Mouse (Mus musculus) 416B (cell line): ENCODE results near the gene Asb10.

Experiments
- DNase-seq: peaks from one replicate; pipeline ENCODE4 v3.0.0; 2011; ENCODE audit warnings: low read depth

The Asb10 gene

DNA sequence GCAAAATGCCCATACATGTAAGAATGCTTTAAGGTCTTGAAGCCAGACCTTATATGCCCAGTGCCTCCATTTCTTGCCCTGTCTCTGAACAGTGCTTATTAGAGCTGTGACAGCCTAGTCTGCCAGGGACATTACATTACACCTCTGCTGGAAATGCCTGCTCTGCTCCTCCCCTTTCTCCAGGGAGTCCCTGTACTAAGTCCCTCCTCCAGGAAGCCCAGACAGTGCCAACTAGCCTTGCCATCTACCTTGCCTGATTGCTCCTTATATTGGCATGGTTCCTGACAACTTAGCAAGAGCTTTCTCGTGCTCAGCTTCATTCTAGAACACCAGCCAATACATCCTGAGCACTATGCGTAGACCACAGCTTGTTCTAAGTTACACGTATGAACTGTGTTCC, 5.0 kb downstream of the Asb10 start:
- no peak for DNase-seq

DNA sequence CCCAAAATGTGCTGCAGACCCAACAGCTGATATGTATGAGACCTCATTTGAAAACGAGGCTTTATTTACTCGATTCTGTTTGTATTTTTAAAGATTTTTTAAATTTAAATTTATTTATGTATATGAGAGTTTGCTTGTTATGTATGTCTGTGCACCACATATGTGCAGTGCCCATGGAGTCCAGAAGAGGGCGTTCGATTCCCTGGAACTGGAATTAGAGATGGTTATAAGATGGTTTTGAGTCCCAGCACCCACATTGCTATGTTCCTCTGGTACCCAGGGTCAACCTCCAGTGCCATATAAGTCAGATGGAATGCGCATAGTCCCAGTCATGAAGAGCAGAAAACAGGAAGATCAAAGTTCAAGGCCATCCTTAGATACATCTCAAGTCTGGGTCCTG, 6.5 kb downstream of the Asb10 start:
- DNase-seq: peak; percentile 34

DNA sequence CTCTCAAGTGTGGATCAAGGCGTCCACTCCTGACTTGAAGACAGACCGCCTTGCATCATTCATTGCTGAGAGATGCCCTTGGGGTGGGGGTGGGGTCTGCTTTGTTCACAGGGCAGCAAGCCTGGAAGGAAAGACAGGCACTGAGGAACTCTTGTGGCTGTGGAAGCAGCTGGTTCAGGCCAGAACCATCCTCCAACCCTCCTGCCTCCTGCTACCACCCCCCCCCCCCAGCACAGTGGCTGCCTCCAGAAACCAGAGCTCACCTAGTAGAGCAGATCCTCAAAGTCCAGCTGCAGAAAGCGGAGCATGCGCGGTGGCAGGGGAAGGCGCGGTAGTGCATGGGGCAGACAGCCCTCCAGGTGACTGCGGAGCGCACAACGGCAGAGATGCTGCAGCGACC, 7.4 kb downstream of the Asb10 start:
- no peak for DNase-seq

DNA sequence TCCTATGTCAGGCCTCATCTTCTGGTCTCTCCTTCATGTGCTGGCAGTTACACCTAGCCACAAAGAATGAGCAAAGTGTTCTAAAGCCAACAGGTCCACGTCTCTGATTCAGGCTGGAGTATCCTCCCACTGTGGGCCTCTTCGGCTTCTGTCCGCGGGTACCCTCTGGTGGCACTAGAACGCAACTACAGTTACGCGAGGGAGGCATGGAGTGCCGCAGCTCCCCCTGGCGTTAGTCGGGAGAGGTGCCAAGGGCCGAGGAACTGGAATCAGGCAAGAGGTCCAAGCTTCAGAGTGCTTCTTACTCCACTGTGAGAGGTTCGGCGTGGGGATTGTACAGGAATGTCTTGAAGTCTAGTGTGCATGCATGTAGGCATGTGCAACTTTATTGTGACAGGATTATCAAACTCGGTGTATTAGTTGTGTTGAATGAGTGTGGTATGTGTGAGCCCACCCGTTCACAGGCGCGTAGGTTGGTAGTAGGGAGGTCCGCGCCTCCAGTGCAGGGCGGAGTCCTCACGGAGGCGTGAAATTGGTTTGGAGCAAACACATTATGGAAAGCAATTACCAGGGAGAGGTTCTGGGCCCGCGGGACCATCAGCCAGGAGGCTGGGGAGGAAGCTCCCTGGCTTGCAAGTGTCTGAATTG, 10.6 kb downstream of the Asb10 start:
- peak; percentile 82 for DNase-seq

DNA sequence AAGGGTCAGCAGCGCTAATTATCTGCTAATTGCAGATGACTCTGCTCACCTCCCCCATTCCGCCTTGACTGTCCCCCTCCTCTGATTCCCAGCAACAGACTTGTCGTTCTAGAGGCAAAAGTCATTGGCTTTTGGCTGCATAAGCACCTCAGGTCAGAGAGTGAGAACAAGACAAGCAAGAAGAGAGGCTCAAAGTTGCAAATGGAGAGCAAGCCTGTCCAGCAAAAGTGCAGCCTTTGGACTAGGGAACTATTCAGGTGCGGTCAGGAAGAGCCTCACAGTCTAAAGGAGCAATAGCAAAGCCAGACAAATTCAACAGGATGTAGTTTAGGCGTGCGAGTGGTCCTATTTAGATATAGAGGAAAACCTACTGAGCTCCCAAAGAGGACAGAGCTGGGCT, 13.0 kb downstream of the Asb10 start:
- DNase-seq: no peak

DNA sequence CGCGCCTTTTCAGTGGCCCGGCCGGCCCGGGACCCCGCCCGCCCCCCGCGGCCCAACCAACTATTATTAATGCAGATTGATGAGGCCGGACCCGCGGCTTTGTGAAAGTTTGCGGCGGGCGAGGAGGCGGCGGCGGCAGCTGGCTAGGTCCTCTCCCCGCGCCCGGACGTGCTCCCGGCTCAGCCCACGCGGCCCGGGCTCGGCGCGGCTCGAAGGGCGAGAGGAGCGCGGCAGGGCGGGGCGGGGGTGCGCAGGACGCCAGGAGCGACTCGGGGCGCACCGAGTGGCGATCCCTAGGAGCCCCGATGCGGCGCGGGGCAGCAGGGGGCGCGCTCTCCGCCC, 13.9 kb downstream of the Asb10 start, which contains the start of gene Gbx1:
Gene Gbx1 (minus strand): TSS at position 314 of the 342 bp plus-strand sequence.
- no peak for DNase-seq

DNA sequence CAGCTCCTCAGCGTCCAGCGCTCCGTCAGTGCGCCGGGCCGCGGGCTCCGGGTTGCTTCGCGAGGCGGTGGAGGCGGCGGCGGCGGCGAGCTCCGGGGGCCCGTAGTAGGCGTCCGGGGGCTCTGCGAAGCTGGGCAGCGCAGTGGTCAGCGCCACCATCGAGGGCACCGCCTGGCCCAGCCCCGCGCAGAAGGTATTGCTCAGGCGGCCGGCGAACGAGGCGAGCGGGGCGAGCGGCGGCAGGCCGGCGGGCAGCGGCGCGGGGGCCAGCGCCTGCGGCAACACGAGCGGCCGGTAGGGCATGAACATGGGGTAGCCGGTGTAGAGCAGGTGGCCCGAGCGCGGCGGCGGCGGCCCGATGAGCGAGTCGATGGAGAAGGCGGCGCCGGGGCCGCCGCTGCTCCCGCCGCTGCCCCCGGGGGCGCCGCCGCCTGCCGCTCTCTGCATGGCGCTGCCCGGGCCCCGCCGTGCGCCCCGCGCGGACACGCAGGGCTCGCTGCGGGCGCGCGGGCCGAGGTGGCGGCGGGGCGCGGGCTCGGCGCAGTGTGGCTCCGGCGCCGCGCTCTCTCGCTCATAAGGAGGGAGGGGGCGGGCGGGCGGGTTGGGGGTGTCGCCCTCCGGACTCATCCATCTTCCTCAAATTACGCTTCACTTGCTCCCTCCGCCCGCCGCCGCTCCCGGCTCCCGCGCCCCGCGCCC, 14.4 kb downstream of the Asb10 start:
- no peak for DNase-seq

DNA sequence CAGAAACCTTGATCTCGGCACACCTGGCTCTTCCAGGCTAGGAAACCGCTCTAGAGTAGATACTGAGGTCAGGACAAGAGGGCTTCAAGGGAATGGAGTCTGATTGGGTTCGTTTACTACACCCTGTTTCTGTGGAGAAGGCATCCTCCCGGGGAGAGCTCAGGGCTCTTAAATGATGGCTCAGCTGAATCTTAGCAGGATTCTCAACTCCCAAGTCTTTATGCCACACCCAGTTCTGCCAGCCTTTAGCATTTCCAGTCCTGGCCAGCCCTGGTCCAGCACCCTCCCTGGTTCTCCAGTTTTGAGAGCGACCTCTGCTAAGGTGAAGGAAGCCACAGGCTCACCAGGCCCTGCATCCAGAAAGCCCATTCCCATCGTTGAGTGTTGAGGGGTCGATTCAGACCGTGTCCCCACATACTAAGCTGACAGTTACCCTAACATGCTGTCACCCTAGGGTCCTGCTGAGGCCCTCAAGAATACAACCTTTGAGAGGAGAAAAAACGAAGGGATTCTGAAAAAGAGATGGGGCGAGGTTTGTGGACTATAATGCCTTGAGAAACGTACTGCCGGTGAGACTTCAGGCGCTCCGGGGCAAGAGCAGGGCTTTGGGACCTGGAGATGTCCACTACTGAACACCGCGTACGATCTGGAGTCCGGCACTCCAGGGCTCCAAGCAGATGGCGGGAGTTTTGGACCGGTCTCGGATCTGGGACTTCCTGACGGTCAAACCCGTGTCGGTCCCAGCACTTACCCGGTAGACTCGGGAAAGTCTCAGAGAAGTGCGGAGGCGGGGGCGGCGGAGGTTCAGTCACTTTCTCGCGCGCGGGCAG, 15.2 kb downstream of the Asb10 start:
- no peak for DNase-seq

DNA sequence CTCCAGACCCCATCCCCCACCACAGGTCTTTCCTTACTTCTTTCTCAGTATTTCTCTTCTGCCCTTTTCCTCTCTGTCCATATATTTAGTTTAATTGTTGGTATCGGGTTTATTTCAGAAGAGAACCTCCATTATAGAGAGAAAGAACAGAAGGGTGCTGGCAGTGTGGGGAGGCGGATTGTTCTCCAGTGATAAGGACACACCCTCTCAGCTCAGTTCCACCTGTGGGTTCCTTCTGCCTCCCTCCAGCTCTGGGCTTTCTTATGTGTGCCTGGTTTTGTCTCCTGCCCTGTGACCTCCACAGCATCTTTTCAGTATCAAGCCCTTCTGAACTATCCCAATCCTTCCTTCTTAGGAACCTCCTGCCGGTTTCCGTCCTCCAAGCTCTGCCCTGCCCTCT, 16.3 kb downstream of the Asb10 start:
- no peak for DNase-seq

DNA sequence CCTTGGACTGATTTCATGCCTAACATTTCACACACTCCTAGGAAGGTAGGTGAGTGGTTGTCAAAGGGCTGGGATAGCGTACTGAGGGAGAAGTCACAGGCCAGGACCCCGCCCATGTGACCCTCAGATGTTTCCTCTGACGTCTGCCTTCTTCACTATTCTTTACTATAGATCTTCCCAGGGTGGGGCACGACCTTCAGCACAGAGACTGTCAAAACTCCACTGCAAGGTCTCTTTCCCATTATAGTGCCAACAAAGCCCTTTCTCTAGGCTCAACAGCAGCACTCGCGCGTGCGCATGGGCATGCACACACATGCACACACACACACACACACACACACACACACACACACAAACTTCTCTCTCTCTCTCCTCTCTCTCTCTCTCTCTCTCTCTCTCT, 17.0 kb downstream of the Asb10 start:
- DNase-seq: no peak

DNA sequence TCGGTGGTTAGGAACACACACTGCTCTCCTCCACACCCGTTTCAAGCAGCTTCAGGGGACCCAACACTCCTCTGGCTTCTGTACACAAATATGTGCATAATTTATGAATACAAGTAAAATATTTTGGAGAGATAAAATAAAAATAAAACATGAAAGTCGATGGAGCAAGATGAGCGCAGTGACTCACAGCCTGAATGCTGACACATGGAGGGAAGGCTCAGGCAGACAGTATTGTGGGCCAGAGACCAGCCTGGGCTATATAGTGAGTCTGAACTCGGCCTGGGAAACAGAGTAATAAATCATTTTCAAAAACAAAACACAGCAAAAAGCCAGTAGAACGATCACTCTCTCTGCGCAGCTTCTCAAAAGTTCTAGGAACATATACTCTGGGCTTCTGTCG, 19.4 kb downstream of the Asb10 start:
- no peak for DNase-seq

DNA sequence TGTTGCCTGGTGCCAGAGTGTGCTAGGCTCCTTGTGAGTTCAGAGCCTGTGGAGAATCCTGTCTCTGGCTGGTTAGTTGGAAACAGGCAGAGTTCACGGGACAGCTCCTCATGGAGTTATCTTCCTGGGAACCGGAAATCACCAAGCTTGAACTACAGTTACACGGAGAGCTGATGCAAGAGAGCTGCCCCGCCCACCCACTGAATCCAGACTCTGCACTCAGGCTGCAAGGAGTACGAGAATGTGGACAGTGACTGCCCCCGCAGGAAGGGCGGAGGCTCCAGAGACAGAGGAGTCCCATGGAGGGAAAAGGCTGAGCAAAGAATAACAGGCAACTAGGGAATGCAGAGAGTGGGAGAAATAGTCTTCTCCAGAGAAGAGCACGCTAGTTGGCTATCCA, 28.5 kb downstream of the Asb10 start:
- peak; percentile 20 for DNase-seq

DNA sequence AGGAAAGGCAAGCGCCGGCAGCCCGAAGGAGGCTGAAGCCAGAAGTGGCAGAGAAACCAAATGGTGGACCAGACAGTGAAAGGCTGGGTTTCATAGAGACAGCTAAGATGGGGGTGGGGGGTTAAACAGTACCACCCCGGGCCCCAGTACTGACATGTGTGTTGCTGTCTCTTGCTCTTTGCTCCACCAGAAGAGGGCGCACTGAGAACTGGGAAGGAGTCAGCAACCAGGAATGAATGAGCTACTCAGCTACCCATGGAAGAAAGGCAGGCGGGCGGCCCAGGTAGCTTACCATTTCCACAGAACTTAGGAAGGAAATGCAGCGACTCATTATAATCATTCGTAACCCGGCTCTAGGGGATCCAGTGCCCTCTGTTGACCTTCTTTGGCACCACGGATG, 30.1 kb downstream of the Asb10 start:
- peak; percentile 56 for DNase-seq

DNA sequence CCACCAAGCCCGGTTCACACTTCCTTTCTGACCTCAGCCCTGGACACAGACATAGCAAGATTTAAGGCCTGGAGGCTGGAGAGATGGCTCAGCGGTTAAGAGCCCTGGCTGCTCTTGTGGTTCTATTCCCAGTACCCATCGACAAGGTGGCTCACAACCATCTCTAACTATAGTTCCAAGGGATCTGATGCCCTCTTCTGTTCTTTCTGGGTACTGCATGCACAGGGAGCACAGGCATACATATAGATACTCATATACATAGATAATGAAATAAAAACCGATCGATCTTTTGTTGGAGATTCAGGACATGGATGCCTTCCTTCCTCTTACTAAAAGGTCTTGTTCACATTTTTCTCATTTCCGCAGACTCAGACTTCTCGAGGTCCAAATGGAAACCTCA, 32.4 kb downstream of the Asb10 start:
- DNase-seq: no peak

DNA sequence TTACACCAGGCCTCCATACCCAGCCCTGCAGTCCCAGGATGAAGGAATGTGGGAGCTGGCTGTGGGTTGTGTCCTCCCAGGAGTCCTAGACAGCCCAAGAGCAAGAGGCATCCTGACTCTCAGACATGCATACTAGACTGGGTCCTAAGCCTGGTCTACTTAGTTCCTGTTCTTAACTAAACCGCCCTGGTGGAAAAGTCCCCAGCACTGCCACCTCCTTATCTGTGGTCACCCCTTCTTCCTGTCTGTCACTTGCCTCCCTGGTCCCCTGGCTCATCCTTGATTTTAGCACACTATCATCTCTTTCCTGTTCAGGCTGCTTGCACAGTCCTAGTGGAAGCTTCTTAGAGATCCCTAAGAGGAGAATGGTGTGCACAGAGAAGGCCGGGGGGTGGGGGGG, 35.3 kb downstream of the Asb10 start:
- peak; percentile 62 for DNase-seq

DNA sequence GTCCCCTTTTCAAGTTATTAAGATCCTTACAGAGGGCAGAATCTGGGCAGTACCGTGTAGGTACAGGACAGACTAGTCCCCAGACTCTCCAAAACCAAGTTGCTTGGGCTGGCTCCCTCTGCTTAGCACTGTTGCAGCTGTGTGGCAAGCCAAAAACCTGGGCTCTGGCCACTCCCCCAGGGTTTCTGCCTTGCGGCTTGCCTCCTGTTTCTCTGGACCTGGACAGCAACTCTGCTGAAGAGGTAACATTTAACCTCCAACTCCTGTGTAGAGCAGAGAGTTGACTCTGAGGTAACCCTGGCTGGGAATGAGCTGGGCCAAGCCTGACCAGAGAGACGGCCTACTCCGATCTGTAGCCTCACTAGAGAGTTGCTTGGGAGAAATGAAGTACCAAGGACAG, 38.0 kb downstream of the Asb10 start:
- no peak for DNase-seq

DNA sequence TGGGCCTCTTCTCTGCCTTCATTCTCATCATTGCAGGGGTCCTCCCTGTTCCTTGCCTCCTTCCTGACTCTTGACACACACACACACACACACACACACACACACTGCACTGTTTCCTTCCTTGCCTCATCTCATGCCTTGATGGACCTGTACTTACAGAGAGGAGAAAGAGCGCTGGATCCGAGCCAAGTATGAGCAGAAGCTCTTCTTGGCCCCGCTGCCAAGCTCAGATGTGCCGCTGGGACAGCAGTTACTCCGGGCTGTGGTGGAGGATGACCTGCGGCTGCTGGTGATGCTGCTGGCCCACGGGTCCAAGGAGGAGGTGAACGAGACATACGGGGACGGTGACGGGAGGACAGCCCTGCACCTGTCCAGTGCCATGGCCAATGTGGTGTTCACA, 39.9 kb downstream of the Asb10 start:
- no peak for DNase-seq

DNA sequence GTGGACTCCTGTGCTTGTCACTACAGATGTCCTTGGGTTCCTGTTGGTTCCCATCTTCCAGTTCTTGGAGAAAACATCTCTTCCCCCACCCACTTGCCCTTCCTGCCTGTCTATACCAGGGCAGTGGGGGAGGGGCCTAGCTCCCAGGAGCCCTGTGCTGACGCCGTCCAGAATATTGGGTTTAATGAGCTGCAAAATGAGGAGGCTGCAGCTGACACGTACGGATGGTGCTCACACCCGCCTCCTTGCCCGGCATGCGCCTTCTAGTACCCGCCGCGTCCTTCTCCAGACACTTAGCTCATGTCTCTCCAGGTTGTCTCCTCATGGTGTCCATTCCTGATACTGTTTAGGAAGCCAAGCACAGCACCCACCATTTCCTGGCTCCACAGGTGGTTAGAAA, 41.7 kb downstream of the Asb10 start:
- DNase-seq: no peak

DNA sequence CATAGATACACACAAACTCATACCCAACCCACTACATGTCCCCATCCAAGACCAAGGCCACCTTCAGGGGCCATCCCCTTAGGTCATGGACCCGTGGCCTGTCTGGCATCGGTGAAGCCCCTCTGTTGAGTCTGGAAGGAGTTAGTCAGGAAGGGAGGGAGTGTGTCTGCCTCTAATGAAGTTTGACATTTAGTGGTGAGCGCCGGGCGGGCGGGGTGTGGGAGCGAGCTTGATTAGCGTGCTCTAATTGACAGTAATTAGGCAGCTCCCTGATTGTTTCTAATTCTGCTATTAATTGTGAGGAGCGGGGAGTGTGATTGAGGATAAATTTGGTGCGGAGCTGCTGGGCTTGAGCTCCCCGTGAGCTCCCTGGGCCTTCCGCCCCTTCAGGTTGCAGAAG, 43.3 kb downstream of the Asb10 start:
- no peak for DNase-seq

DNA sequence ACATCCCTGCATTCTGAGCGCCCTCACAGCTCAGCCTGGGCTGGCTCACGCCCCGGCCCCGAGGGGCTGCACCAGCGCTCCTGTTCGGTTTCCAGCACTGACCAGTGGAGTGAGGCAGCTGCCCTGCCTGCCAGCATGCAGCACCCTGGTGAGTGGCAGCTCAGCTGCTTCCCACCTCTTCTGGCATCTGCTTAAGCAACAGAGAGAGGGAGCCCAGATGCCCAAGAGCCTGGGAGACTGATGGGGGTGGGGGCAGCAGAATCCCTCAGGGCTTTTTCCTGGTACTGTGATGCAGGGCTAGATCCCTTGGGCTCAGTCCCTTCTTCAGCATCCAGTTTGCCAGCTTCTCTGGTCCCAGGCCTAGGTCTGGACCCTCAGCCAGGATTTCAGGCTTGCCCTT, 44.0 kb downstream of the Asb10 start:
- DNase-seq: no peak

DNA sequence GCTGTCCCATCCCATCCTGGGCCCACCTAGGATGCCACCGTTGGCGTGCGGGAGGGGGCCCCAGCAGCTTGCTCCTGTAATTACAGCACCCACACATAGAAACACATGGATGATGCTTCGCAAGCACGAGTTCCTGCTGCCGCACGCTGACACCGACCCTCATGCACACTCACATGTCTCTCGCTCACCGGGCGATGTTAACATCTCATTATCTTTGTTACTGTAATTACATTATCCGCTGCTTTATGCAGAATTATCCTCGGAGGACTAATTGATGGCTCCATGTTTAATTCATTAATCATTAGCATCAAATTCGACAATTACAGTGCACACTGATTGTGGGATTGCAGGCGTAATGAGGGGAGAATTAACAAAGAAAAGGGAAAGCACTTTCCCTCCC, 45.8 kb downstream of the Asb10 start:
- no peak for DNase-seq

DNA sequence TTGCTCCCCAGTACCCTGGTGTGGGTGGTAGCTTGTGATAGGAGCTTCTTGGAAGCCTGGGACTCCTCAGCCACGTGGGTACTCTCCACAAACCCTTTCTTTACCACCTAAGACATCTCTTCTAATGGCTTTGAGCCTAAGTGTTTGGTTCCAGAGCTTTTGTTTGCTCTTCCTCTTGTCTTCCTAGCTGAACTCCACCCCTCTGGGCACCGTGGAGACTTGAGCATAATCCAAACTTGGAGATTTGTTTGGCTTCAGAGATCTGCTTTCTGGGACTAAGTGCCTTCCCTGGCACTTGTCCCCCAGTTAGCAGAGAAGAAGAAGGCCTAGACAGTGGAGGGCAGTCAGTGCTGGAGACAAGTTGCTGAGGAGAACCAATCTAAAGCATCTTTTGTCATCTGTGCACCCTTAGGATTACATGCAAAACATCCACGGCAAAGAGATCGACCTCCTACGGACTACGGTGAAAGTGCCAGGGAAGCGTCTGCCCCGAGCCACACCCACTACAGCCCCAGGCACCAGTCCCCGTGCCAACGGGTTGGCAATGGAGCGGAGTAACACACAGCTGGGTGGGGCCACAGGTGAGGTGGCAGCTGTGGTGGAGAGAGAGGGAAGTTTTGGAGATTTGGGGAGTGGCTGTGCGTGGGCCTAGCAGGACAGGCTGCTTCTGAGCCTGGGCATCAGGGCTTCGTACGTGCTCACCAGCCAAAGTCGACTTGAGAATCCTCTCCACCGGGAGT, 48.1 kb downstream of the Asb10 start:
- DNase-seq: no peak
